Mouse (Mus musculus): ENCODE data around the gene 1700020L24Rik. TPM values are rescaled to one million over a fixed set of nuclear protein-coding genes. Genes with fewer than 3 reads are reported as not detected.

Gene 1700020L24Rik
- total RNA-seq (2023): 1 to 10 TPM in 1 of 2 experiments, not detected in 1; 1.6 TPM

GRCm38 (mm10) chr11:83437377-83437776 is at the start of gene 1700020L24Rik:
TSS of gene 1700020L24Rik (plus strand) at chr11:83437677.

DNA sequence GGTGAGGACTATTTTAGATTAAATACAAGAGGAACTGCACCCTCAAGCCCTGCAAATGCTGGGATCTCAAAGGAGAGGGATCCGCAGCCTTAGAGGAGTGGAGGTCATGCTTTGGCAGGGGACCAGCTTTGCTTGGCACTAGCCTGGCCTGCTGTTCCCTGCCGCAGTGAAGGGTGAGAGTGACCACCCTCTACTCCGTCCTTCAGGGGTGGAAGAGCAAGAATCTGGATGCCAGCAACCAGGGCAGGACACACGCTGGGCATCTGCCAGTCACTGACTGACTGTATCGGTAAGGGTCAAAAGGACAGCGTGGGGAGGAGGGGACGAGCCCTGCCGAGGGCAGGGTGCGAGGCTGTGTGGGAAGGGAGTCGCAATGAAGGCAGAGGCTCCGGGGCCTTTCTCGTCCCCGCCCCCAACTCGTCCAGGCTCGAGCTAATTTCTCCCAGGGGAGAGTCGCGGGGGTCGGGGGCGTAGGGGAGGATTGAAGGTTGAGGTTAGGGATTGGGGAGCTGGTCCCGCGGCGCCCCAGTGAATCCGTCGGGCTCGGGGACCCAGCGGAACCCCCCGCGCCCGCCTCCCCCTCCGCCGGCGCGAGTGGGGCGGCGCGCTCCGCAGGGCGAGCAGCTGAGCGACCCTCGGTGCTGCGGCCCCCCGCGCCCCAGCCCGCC is 28.3 kb upstream of the 1700020L24Rik start, which contains the start of gene Rasl10b:
Rasl10b (plus strand) TSS at position 51 of the 668 bp plus-strand sequence.

GRCm38 (mm10) chr11:83429355-83429754 is 8.1 kb upstream of the 1700020L24Rik start, which contains the start of gene Gas2l2:
TSS of gene Gas2l2 (minus strand) at chr11:83429455.

GRCm38 (mm10) chr11:83462711-83463244 is 25.3 kb downstream of the 1700020L24Rik start, which contains the start of gene Mmp28:
TSS of gene Mmp28 (minus strand) at chr11:83463071.

GRCm38 (mm10) chr11:83472324-83473234 is 35.1 kb downstream of the 1700020L24Rik start, which contains the start of gene Taf15:
TSS of gene Taf15 (plus strand) at chr11:83473086.

Other genes with a start within 250 kb of the 1700020L24Rik start
- 1 to 10 TPM; 7.6 to 8.4 TPM for gene Slfn3, start 246.3 kb upstream of the 1700020L24Rik start, total RNA-seq (2023)
- not detected for gene Slfn14, start 151.0 kb upstream of the 1700020L24Rik start, total RNA-seq (2023)
- 100 to 1,000 TPM in 1 of 2 experiments, 10 to 100 TPM in 1; 88.9 to 101 TPM for gene Ap2b1, start 138.7 kb upstream of the 1700020L24Rik start, total RNA-seq (2023)
- 10 to 100 TPM; 11.1 to 15.0 TPM for gene Pex12, start 135.1 kb upstream of the 1700020L24Rik start, total RNA-seq (2023)
- gene Rasl10b, start 28.5 kb upstream of the 1700020L24Rik start, total RNA-seq (2023): 1 to 10 TPM; 1.0 to 1.6 TPM
- gene Gas2l2, start 8.2 kb upstream of the 1700020L24Rik start, total RNA-seq (2023): not detected
- not detected for gene Mmp28, start 25.4 kb downstream of the 1700020L24Rik start, total RNA-seq (2023)
- gene Taf15, start 35.4 kb downstream of the 1700020L24Rik start, total RNA-seq (2023): 100 to 1,000 TPM; 143 to 160 TPM
- gene Heatr9, start 84.5 kb downstream of the 1700020L24Rik start, total RNA-seq (2023): 1 to 10 TPM; 1.6 to 2.4 TPM
- gene Ccl5, start 92.8 kb downstream of the 1700020L24Rik start, total RNA-seq (2023): 100 to 1,000 TPM; 176 to 217 TPM
- under 1 TPM in 1 of 2 experiments, not detected in 1; 0.29 TPM for gene Ccl9, start 141.0 kb downstream of the 1700020L24Rik start, total RNA-seq (2023)
- gene Ccl6, start 155.4 kb downstream of the 1700020L24Rik start, total RNA-seq (2023): 1 to 10 TPM in 1 of 2 experiments, not detected in 1; 1.7 TPM
- gene Rpl9-ps1, start 207.9 kb downstream of the 1700020L24Rik start, total RNA-seq (2023): not detected
- gene Ccl3, start 211.7 kb downstream of the 1700020L24Rik start, total RNA-seq (2023): 1 to 10 TPM; 4.0 to 5.4 TPM
- gene Ccl4, start 224.9 kb downstream of the 1700020L24Rik start, total RNA-seq (2023): 10 to 100 TPM in 1 of 2 experiments, 1 to 10 TPM in 1; 6.7 to 11.1 TPM

All from T-cell, adult 66 days (primary cell).